Mouse (Mus musculus) B cell, adult 2 months (primary cell): ENCODE results near the gene 1810055G02Rik.

ENCODE experiments used
- DNase-seq, 2 experiments: peaks; one replicate each; pipeline ENCODE4 v3.0.0; 2022

Gene 1810055G02Rik

DNA sequence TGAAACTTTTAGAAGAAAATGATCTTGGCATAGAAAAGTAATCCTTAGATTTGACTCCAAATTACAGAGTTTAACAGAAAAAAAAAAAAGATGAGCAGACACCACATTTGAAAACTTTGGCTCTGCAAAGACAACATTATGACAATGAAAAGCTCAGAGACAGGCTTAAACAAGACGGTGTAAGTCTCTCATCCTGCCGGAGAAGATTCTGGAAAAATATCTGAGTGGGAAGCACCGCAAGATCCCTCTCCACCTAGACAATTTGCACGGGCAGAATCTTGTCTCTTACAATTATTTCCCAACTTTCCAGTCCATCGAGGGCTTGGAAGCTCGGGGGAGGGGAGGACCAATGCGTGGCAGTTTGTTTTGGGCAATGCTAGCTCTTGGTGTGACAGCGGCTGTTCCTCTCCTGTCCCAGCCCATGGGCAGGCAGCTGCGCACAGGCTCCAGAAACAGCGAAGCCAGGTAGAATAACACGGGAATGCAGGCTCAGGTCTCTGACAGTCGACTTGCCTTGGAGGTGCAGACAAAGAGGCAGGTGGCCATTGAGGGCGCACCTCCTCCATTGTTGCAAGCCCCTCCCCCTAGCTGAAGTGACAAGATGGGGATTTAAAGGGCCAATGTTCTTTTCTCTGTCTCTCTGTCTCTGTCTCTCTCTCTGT, 35.9 kb downstream of the 1810055G02Rik start:
- DNase-seq = peak; percentile 35 to 37

DNA sequence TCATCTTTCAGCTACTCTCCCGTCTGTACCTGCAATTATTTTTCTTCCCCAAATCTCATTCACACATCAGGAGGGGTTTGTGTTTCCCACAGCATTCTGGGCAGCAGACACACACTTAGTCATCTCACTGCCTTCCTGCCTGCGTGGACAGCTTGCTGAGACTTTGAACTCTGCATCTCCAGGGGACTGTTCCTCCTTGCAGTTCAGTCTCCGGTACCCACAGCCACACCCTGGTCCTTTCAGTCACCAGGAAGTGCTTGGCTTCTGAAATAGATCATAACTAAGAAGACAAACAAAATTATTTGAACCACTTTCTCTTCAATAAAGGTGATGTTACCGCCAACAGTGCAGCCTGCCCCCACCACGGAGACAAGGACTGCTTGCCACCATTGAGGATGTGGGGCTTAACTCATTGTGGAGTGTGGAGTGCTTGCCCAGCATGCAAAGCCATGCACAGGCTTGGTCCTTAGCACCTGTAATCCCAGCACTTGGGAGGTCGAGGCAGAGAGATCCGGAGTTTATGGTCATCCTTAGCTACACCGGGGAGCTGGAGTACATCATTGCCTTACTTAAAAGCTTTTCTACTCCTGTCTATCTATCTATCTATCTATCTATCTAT, 44.6 kb downstream of the 1810055G02Rik start:
- DNase-seq = peak in 1 of 2 experiments; percentile 14

DNA sequence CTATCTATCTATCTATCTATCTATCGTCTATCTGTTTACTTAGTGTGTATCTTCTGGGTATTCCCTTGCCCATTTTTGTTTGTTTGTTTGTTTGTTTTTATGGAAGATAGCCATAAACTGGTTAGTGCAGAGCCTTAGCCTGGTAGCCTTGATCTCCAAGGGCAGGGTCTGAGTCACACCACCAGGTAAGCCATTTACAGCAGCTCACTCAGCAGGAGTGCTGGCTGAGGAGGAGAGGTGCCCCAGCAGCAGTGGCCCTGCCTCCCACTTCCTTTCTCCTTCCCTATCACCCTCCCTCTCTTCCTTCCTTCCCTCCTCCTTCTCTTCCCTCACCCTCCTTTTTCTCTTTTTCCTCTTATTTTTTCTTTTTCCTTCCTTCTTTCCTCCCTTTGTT, 45.1 kb downstream of the 1810055G02Rik start:
- DNase-seq = no peak

DNA sequence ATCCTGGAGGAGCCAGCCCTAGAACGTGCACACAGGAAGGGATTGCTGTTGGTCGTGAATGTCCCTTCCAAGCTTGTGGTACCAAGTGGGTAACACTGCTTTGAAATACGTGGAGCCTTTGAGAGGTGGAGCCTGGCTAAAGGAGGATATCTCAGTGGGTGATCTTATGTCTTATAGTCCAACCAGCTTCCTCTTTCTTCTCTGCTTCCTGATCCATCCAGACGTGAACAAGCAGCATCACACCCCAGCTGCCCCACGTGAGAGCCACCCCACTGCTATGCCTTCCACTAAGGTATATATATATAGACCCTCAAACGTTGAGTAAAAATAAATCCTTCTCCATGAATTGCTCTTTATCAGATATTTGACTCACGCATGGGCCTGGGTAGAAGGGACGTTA, 45.6 kb downstream of the 1810055G02Rik start:
- peak; percentile 42 to 56 for DNase-seq

DNA sequence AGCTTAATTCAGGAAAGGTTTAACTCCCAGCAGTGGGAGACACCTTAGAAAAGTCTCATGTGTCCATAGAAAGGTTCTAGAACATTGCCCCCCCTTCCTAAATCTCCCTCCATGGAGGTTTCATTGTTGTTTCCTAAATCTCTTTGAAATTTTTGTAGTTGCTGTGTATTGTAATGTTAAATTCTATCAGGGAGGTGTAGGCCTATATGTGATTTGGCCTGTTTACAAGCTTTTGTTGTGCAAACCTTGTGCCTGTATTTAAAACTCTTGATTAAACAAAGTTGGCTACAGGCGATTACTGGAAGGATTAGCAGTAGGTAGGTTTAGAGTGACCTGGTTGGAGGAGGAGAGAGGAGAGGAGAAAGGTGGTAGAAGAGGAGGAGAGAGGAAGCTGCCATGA, 49.8 kb downstream of the 1810055G02Rik start:
- no peak for DNase-seq

DNA sequence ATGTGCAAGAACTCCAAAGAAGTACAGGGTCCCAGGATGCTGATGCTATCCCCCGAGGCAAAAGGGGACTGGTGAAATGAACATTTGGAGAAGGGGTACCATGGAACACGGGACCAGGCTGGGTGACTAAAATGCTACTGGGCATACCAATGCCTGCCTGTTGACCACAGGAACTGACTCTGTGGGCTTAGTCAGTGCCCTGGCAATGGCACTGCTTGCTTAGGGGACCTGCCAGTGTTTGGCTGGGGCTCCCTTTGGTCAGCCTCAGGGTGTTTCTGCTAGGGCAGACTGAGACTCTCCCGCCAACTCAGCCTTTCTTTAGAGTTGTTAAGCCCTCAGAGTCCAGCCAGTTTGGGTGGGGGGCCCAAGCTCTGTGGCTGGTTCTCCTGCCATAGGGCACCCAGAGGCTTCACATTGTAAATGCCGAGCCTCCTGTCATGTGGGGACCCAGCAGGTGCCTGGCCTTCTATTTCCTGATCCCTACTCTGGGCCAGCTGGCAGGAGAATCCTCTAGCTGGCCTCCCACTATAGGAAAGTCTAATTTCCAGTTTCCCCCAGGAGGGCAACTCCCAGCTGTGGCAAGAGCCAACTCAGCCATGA, 57.2 kb downstream of the 1810055G02Rik start:
- DNase-seq = no peak

DNA sequence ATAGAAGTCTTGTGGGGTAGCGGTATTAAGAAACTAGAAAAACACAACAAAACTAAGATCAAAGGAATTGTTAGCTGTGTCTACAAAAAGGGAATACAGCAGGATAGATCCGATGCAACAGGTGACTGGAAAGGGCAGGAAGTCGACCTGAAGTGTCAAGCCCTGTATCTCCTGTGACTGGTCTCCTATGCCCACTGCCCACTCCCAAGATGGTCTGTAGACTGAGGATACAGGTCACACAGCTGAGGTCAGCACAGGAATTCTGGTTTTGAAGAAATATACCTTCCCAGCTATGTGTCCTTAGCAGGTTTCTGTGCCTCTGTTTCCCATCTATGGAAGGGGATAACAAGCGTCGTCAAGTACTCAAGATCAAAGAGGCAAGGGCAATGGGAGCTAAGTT, 58.3 kb downstream of the 1810055G02Rik start:
- no peak for DNase-seq

DNA sequence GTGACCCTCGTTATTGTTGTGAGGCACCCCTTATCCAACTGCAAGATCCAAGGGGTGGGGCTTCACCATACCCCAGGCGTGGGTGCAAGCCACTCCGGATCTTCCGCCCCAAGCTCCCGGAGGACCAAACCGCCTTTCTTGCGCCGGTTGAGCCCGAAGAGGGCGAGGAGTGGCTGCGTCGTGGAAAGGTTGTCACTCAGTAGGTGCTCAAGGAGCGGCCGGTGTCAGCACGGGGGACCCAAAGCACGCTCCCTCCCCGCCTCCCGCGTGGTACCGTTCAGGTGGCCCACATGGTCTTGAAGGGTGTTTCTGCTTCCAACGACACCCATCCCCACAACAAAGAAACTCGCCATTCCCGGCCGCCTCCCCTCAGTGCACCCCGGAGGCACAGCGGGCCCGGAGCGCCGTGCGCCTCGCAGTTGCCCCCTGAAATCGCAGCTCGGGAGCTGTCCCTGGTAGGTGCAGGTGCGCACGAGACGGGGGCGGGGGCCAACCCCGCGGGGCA, 59.2 kb downstream of the 1810055G02Rik start, which contains the start of gene Kmt5b:
Gene Kmt5b (plus strand): TSS at position 146 of the 505 bp plus-strand sequence.
- no peak for DNase-seq
